Mouse (Mus musculus): Measurements from ENCODE around the gene Gtf2a1l. TPM values are rescaled to one million over a fixed set of nuclear protein-coding genes. Genes with fewer than 3 reads are reported as not detected.

Gtf2a1l gene
- total RNA-seq (2021) = not detected
- long read RNA-seq, experiment 1 = 0 reads
- long read RNA-seq, experiment 2 = 0 reads

DNA sequence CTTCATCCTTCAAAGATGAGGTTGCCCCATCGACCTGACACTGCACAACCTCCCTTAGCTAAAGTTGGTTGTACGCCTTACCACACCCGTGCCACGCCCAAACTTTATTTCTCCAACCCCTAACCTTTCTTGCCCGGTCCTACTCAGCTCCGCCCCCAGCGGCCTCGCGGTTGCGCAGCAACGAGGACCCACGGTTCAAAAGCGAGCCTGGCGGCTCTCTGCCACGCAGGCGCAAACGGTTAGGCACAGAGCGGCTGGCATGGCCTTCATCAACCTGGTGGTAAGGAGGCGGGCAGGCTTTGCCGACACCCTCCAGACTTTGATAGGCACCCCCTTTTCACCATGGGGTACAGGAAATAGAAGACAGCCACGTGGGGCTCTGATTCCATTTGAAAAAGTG, at the start of gene Gtf2a1l:
Gtf2a1l (plus strand) TSS at position 209 of the 400 bp plus-strand sequence.
- no peak for DNase-seq (ENCODE audit: low spot score)

- no peak for DNase-seq (ENCODE audit: low spot score)
These were observed 47.5 kb upstream of the Gtf2a1l start for GRCm38 (mm10) chr17:88620935-88621334.

GRCm38 (mm10) chr17:88621374-88621773, 47.1 kb upstream of the Gtf2a1l start:
- DNase-seq (ENCODE audit: low spot score) = no peak

GRCm38 (mm10) chr17:88622711-88623110, 45.7 kb upstream of the Gtf2a1l start:
- no peak for DNase-seq (ENCODE audit: low spot score)

DNA sequence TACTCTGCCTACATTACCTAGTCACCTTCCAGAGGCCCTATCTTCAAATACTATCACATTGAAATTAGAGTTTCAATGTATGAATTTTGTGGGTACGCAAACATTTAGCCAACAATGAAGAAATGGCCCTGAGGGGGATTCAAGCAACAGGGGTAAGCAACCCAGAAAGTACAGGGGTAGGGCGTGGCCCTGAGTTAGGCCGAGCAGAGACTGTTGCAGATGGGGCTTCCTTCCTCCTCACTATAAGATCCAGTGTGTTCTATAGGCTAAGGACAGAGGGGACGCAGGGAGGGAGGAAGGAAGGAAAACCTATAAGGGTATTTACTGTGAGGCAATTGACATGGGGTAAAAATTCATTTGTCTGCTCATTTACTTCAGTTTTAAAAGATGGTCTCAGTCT, 44.1 kb upstream of the Gtf2a1l start:
- no peak for DNase-seq (ENCODE audit: low spot score)

DNA sequence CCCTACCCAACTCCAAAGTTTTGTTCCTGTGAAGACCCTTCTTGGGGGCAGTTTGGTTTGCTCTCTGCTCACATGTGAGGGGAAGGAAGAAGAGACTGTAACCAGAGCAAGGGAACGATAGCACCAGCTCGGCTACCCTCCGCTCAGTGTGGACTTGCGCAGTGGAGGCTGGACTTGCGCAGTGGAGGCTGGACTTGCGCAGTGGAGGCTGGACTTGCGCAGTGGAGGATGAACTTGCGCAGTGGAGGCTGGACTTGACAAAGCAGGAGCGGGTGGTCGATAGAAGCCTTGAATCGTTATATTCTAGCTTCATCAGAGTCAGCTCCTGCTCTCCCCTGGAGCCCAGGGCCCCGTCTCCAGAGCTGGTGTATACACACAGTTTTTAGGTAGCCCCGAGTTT, 43.1 kb upstream of the Gtf2a1l start:
- no peak for DNase-seq (ENCODE audit: low spot score)

DNA sequence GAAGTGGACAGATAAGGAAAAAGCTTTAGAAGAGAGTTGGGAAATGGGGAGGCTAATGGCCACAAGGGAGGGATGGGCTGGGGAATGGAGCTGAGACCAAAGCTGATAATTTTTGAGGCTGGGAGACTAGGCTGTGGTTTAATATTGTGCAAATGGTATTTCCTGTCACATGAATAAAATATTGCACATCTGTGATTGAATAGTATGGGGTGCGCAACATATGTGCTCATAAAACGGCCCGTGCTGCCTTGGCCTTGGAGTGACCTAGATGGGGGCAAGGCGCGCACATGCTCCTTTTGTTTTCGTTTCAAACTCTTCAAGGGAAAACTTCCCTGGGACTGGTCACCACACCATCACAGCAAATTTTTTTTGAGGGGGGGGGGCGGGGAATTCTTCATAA, 42.5 kb upstream of the Gtf2a1l start:
- no peak for DNase-seq (ENCODE audit: low spot score)

- no peak for DNase-seq (ENCODE audit: low spot score)
These were observed 42.1 kb upstream of the Gtf2a1l start for GRCm38 (mm10) chr17:88626347-88626811.

GRCm38 (mm10) chr17:88627150-88627549, 41.3 kb upstream of the Gtf2a1l start:
- DNase-seq (ENCODE audit: low spot score) = no peak

GRCm38 (mm10) chr17:88628676-88629380, 39.6 kb upstream of the Gtf2a1l start:
- peak; percentile 76 for DNase-seq (ENCODE audit: low spot score)

DNA sequence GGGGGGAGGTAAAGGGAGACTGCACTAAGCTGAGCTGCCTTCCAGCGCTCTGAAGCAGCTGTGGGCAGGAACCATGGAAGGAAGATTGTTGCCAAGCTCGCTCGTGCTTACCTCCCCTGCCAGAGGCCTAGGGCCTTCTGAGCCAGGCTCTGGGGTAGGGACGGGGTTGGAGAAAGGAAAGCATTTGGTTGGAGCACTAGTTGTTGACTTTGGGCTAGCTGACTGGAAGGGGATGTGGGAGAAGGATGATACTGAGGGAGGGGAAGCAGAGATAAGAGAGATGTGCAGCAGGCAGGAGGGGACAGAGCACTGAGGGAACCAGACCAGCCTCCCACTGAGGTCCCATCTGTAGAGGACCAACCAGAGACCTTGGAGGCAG, 39.1 kb upstream of the Gtf2a1l start:
- peak; percentile 17 for DNase-seq (ENCODE audit: low spot score)

GRCm38 (mm10) chr17:88629931-88630553, 38.4 kb upstream of the Gtf2a1l start:
- peak; percentile 57 for DNase-seq (ENCODE audit: low spot score)

DNA sequence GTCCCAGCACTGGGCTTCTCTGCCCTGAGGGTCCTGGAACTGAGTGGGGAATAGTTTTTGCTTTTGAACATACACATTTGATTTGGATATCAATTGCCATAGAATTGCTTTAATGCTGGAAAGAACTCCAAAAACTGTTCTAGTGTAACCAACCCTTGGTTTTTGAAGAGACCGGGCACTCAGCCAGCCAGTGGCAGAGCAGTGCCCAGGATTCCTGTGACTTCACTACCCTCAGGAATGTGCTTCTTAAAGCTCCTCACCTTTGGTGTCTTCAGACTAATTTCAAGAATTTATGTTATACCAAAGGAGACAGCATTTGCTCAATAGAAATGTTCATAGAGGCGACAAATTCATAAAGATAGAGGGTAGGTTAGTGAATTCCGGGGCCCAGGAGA, 37.9 kb upstream of the Gtf2a1l start:
- no peak for DNase-seq (ENCODE audit: low spot score)

DNA sequence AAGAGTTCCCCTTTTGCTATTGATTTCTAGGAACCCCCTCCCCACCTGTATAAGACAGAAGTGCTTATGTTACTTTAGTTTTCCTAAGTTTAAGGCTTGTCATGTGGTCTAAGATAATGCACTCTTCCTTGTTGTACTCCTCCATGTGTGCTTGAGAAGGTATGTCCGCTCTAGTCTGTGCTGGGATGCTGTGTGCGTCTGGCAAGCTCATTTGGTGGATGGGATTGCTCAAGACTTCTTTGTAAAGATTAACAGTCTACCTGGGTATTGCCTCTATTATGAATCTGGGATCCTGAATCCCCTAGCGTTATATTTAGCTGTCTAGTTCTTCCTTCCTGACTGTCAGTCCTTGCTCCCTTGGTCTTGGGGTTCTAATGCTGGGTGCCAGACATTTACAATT, 35.8 kb upstream of the Gtf2a1l start:
- DNase-seq (ENCODE audit: low spot score) = no peak

DNA sequence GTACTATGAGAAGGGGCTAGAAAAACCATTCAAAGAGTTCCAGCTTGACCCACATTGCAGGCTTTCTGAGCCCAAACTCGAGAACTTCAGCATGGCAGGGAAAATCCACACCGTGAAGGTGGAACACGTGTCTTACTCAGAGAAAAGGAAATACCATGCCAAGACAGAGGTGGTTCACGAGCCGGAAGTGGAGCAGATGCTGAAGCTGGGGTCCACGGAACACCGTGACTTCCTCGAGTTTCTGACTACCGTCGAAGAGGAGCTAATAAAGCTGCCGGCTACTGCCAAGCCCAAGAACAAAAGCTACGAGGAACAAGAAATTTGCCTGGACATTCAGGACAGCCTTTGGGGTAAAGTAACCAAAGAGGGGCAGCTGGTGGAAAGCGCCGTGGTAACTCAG, 32.4 kb upstream of the Gtf2a1l start:
- no peak for DNase-seq (ENCODE audit: low spot score)

DNA sequence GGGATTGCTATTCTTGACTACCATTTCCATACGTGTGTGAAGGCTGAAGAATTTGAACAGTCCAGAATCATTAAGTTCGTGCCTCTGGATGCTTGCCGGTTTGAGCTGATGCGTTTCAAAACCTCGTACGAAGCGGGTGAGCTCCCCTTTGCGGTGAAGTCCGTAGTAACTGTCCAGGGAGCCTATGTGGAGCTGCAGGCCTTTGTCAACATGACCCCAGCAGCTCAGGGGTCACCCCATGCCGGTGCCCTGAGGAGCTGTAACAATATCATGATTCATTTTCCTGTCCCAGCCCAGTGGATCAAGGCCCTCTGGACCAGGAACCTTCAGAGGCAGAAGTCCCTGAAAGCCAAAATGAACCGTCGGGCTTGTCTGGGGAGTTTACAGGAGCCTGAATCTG, 31.9 kb upstream of the Gtf2a1l start:
- DNase-seq (ENCODE audit: low spot score) = no peak

DNA sequence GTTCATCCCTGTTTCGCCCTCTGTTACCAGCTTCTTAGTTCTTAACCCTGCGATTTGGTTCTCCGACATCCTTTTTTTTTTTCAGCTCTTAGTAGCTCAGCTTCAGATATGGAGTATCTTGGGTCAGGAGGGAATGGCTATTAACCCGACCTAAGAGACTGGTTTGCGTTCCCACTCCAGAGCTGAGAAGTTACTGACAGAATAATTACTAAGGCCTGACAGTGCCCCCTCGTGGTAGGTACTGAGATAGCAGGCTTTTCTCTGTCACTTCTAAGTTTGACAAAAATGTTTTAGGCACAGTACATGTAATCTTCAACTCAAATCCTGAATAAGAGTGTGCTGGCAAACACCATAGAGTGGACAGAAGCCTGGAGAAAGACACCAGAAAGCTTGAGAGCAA, 27.4 kb upstream of the Gtf2a1l start:
- DNase-seq (ENCODE audit: low spot score) = peak; percentile 74

GRCm38 (mm10) chr17:88641836-88642235, 26.6 kb upstream of the Gtf2a1l start:
- DNase-seq (ENCODE audit: low spot score) = no peak

DNA sequence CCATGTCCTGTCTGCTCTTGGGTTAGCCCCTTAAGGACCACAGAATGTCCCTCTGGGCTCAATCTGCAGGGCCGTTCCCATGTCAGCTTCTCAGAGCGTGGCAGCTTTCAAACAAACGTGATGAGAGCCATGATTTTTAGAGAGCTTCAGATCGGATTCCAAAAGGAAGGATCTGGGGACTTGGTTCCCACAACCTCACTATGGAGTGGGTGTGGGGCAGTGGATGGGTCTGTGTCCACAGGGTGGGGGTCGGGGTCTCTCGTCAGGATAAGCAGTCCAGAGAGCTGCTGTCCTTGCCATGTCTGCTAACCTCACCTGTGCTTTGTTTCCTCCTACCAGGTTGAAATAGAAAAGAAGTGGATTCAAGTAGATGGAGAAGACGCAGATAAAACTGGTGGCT, 23.6 kb upstream of the Gtf2a1l start:
- DNase-seq (ENCODE audit: low spot score) = no peak

DNA sequence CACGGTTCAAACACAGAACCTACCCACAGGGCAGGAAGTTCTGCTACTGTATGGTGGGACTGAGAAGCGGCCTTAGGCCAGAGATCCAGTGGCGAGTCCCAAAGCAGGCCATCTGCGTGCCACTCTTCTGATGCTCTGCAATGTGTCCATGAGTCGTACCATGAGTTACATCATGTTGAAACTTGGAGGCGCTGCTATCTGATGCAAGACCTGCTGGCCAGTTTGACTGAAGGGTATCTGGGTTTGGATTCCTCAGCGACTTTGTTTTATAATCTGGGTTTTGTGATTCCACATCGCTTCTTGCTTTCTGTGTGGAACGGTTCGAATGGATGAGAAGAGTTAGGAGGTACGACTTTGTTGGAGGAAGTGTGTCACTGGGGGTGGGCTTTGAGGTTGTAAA, 23.2 kb upstream of the Gtf2a1l start:
- DNase-seq (ENCODE audit: low spot score) = no peak

DNA sequence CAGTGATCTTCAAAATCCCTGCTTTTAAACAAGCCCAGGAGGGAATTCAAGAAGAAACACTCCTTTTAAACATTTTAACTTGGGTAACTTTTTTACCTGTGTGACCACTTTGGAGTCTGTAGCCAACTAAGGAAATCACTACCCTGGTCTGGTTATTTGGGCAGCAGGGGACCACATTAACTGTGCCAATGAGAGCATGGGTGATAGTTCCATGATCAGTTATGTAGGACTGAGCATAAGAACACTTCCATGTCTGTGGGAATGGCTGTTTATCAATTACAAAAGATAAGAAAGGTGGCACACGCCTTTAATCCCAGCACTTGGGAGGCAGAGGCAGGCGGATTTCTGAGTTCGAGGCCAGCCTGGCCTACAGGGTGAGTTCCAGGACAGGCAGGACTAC, 21.3 kb upstream of the Gtf2a1l start:
- DNase-seq (ENCODE audit: low spot score) = no peak

- DNase-seq (ENCODE audit: low spot score) = peak; percentile 43
These were observed 16.4 kb upstream of the Gtf2a1l start for GRCm38 (mm10) chr17:88652010-88652409.

- peak; percentile 55 for DNase-seq (ENCODE audit: low spot score)
These were observed 15.6 kb upstream of the Gtf2a1l start for GRCm38 (mm10) chr17:88652702-88653374.

All from gastrocnemius, adult 18-20 months (tissue).